Mouse (Mus musculus) urinary bladder, postnatal 14 days (tissue): ENCODE measurements around the gene Hcar2.
A peak's percentile ranks its signal among the peaks of the same experiment; 100 is the strongest.

Experiments used
- DNase-seq: peaks from one replicate; pipeline ENCODE4 v3.0.0; 2021; ENCODE audit warnings: low spot score

The Hcar2 gene

DNA sequence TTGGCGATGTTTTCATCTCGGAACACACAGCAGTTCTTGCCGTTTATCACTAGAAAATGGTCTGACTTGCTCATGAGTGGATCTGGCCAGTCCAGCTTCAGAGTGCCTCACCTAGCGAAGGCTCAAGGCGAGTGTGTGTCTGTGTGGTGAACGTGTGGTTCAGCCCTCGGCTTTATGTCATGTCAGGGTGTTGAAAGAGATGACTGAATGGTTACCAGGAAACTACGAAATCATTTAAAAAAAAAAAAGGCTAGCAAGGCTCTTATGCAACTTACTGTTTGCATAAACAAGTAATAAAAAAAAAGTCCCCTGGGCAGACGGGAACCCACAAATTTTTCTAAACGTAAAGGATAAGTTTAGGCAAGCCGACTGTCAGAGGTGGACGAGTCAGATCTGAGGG is at the start of gene Hcar2:
TSS of gene Hcar2 (minus strand) at position 135 of the 400 bp plus-strand sequence.
- DNase-seq = no peak

DNA sequence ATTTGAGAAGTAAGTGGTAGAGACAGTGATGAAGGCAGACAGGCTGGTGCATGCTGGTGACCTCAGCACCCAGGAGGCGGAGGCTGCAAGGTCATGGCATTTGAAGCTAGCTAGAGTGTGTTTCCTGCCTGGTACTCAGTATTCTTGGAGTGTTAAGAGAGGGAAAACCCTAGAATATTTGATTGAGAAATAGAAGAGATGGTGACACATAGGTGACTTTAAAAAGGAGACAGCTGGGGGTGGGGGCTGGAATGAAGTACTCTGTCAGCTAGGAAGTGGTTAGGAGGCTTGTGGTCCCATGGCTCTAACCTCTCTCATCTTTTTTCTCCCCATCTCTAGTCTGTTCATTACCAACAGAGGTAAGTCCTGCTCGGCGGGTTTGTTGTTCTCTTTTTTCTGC is 49.6 kb upstream of the Hcar2 start:
- DNase-seq = no peak

DNA sequence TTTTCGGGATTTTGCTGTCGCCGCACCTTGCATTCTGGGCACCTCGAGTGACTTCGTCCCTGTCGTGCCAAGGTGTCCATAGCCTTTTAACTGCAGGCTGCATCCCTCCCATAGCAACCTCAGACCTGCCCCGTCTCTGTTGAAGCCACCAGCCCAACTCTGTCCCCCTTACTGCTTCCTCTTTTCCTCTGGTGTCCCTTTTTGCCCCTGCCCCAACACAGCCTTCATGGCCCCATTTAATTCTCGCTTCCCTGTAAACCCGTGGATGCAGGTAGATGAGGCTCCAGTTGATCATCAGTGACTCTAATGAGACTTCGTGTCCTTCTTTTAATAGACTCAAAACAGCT is 42.3 kb upstream of the Hcar2 start:
- no peak for DNase-seq

DNA sequence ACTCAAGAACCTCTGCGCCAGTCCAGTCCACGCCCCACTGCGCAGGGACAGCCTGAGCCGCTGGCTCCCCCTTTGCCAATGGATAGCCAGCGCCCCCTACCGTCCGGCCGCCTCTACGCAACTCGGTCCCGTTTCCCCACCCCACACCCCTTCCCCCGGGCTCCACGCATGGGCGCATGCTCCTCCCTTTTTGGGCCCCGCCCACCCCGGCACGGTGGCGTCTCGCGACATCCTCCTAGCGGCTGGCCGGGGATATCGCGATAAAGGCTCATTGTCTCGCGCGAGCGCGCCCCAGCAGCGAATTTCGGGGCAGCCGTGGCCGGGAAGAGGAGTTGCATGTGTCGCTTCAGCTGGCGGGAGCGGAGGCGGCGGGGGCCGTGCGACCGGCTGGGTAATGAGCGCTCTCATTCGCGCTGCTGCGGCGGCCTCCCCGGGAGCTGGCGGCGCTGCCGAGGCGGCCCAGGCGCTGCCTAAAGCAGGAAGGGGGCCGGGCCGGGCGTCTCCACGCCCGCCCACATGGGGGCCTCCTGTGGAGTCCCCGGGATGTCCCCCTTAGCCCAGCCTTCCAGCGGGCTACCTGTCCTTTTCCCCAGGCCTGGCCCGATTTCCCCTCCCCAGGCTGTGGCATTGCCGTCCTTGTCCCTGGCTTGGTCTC is 41.8 kb upstream of the Hcar2 start, which contains the start of gene Denr:
TSS of gene Denr (plus strand) at position 200 of the 655 bp plus-strand sequence.
- DNase-seq = peak; percentile 100

DNA sequence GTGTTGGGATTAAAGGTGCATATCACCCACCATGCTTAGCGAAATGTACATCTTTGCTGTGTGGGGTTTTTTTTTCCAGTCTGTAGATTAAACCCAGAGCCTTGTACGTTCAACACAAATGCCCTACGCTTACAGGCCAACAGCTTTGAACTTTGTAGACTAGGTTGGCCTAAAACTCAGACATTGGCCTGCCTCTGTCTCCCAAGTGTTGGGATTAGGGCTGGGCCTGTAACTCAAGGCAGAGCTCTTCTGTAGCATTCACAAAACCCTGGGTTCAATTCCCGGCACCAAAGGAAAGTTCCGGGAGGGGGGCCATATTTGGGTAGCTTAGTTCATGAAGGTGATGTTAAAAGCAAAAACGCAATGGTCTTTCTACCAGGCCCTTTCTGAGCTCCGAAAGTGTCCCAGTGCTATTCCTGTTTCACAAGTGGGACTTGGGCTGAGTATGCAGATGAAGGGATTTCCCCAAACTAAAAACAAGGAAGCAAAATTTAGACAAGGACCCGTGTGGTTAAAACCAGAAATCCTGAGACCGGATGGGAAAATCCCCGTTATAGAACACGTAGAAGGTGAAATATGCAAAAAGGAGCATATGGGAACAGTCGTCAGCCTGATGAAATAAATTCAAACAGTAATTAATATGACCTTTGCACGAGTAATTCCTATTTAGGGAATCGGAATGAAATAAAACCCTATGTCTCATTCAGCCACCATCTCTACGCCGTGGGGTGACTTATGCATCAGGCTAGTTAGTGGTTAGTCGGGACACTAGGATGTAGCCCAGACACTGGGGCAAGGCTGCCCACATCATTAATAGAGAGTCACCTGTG is 41.1 kb upstream of the Hcar2 start:
- DNase-seq = no peak

DNA sequence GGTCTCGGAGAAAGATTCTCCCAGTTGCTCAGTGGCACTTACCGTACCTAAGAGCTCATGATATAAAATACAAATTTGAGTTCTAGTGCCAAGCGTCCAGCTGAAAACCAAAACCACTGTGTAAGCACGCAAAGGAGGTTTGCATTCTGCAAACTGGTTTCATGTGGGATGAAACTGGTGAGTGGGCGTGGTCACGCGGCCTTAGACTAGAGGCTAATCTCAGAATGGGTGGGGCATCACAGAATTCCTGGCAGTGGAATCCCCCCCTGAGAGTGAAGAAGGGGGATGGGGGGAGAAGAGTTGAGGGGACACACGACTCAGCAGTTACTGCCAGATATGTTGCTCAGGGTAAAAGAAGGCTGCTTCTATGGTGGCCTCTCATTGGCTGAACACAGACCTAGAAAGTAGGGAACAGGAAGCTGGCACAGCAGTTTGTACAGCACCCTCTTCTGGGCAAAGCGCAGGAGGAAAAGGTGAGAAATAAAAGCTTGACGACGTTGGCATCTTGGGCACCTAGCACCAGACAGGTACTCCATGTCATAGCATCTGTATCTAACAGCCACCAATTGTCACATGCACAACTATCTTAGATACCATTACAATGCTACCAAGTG is 38.9 kb upstream of the Hcar2 start:
- DNase-seq = no peak

DNA sequence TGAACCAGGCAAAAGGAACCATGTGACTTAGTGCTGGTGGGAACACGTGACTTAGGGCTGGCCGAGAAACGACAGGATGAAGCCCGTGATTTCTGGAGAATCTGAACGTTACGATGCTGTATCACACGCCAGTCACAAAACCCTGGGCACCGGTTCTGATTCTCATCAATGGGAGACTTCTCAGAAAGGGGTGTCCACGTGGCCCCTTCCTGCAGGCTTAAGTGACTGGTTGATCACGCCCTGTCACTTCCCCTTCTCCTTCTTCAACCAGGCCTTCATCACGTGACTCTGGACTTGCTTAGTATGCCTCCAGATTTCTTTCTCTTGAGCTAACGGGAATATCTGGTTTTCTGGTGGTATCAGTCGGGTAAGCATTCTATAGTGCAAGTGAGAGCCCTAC is 32.1 kb upstream of the Hcar2 start:
- DNase-seq = no peak

DNA sequence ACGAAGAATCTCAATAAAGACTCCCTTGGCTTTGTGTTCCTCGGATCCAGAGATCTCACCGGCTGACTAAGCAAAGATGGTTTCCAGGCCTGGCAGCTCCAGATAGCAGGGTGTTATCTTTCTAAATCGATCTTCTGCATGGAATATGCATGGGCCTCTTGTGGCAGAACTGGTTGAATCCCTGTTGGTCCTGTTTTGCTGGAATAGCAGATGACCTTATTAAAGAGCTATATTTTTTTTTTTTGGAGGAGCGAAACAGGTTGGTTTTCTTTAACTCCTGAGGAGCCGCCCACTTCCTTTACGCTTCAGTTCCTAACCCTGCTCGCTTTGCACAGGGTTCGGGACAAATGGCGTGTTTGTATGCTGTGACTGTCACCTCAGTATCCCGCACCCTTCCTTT is 31.1 kb upstream of the Hcar2 start:
- peak; percentile 62 for DNase-seq

DNA sequence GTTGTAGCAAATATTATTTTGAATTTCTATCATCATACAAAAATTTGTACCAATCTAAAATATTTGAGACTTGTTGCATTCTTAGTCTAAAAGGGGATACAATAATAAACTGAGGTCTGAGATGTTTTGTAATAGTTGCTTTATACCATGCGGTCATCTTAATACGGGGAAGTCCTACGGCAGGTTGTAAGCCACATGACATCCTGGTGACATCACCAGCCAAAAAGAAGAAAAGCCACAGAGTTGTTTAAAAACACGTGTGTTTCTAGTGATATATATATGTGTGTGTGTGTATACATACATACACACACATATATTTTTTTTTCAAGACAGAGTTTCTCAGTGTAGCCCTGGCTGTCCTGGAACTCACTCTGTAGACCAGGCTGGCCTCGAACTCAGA is 28.2 kb upstream of the Hcar2 start:
- no peak for DNase-seq

DNA sequence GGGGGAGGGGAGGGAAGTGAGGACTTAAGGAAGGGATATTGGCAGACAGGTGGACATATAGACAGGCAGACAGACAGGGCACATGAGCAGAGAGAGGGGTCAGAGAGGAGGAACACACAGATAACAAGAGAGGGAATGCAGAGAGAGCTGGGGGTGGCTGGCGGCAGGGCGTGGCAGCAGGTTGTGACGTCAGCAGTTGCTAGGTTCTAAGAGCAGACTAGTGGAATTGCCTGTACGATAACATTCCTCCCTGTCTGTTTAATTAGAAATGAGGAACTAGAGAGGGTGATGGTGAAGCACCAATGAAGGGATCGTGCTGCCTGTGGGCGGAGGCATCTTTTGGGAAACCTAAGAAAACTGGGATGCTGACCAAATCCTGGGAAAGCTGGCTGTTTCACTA is 26.4 kb upstream of the Hcar2 start:
- peak; percentile 47 for DNase-seq

DNA sequence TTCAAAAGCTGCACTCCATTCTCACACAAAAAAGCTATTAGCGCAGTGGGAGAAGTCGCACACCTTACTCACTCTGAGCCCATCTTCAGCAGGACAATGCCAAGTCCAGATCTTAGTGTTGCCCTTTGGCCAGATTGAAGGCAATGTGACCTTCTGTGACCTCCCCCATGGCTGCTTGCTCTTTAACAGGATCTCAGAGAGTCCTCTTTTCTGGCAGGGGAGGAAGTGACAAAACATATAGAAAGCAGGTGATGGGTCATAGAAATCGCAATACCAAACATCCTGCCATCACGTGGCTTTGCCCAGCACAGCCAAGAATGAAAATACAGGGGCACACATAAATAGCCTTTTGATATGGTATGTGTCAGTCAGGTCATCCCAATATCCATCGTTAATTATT is 25.7 kb upstream of the Hcar2 start:
- no peak for DNase-seq

DNA sequence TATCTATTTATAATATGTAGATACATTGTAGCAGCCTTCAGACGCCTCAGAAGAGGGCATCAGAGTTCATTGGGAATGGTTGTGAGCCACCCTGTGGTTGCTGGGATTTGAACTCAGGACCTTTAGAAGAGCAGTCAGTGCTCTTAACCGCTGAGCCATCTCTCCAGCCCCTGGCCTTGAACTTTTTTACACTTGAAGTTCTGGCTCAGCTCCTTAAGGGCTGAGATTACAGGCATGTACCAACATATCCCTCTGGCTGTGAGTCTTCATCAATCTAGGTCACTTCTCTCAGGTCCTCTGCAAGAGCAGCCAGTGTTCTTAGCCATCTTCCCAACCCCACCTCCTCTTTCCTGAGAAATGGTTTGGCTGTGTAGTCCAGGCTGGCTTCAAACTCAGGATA is 25.0 kb upstream of the Hcar2 start:
- DNase-seq = no peak

DNA sequence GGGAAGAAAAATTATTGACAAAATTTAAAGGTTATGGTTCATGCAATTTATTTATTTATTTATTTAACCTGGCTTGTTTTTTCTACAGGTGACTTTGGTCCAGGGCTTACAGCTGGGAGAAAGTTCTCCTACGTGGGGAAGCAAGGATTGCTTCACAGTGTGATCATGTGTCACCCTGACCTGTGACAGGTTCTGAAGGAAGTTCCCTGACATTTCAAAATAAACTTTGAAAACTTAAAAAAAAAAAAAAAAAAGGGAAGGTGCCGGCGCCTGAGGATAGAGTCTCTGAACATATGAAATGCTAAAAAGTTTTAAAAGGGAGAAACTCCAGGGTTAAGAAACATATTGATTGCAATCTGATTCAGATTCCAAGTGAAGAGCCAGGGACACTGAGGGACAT is 21.1 kb upstream of the Hcar2 start:
- no peak for DNase-seq

DNA sequence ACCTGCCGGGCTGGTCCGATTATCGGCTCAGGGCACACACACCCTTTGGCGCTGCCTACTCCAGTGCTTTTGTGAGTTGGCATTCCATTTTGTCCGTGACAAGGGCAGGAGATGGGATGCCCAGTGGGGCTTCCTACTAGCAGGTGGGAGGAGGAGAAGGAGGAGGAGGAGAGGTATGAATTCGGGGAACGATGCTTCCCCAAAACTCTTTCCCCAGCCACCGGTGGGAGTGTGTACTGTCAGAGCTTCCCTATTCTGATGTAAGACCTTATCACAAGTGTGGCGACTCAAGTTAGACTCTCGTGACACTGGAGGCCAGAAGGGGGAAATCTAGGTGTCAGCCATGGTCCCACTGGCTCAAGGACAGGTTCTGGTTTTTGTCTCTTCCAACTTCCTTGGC is 19.0 kb upstream of the Hcar2 start:
- no peak for DNase-seq

DNA sequence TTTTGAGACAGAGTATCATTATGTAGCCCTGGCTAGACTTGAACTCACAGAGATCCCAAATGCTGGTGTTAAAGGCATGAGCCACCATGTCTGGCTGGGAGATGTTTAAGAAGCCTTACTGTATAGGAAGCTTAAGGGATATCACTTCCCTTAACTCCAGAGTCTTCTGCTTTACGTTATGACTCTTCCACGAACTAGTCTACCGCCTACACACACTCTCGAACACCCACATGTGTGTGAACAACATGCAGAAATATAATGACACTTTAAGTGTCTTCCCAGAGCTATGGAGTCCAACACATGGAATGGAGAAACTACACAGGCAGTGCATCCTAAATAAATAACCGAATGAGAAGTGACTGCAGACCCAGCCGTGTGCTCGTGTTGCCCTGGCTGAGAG is 18.6 kb upstream of the Hcar2 start:
- no peak for DNase-seq

DNA sequence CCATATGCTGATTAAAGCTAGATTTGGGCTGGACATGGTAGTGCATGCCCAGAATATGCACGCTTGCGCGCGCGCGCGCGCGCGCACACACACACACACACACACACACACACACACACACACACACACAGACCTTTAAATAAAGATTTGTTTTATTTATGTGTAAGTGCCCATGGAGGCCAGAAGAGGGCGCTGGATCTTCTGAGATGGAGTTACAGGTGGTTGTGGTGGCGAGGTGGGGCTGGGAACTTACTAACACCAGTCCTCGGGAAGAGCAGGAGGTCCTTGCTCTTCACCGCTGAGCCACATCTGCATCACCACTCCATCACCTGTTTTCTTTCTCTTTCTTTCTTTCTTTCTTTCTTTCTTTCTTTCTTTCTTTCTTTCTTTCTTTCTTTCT is 15.5 kb upstream of the Hcar2 start:
- DNase-seq = no peak

DNA sequence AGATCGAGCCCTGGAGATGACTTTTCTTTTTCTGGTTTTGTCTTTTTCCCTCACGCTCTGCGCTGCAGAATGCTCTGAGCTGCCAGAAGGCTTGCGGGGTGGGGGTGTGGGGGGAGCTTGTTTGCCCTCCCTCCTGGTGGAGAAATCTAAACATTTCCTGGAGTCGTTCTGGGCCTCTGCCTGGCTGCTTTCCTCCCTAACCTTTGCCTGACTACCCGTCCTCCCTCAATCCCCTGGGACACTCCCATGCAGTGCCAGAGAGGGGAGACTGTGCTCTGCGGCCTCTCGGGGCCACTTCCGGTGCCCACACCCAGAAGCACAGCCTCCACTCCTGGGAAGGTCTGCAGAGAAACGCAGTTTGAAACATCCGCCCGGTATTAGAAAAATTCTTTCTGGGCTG is 14.6 kb upstream of the Hcar2 start, which contains the start of gene Hcar1:
TSS of gene Hcar1 (minus strand) at position 93 of the 400 bp plus-strand sequence.
- peak; percentile 57 for DNase-seq

DNA sequence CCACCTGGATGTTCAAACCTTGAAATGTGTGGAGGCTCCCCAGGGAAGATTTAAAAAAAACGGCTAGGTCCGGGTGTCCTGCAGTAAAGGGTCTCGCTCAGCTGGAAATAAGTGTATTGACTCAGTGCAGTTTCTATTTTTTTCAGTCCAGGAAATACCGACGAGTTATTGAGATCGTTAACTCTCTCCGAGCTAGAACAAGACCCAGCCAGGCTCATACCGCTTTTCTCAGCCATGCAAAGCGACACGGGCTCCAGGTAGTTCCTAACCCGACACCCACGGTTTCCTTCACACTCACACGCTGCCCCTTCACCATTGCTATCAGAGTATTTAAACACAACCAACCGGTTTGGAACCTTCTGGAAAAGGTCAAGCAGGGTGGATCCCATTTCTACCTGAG is 12.8 kb upstream of the Hcar2 start:
- no peak for DNase-seq

DNA sequence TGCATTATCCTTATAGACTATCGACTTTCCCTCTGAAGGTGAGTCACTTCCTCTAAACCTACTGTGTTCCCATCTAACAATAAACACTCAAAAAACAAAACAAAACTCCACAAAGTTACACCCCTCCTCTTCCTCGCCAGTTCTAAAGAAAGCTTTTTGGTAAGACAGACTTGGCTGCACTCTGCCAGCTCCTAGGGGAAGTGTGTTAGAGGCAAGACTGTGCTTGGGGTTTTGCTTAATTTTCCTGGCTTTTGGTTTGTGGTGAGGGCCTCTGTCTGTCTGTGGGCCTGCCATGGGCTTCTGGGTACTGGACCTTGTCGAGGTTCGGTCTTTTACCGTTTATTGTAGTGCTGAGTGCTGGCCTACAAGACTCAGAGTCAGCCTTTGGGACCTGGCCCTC is 8.9 kb upstream of the Hcar2 start:
- no peak for DNase-seq

DNA sequence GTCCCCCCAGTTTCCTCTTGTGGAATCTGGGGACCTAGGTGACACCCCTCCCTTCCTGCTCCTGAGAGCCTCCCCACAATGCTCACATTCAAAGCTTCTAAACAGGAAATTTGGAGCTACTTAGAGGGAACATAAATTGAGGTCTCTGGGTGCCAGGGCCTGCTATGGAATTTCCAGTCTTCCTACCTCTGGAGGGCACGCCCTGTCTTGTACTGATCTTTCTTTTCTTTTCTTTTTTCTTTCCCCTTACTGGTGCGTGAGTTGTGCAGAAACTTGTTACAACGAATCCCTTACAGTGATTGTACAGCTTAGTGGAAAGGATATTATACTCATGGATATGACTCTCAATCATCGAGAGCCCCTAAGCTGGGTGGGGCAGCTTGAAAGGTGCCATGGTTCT is 4.3 kb upstream of the Hcar2 start:
- DNase-seq = no peak

DNA sequence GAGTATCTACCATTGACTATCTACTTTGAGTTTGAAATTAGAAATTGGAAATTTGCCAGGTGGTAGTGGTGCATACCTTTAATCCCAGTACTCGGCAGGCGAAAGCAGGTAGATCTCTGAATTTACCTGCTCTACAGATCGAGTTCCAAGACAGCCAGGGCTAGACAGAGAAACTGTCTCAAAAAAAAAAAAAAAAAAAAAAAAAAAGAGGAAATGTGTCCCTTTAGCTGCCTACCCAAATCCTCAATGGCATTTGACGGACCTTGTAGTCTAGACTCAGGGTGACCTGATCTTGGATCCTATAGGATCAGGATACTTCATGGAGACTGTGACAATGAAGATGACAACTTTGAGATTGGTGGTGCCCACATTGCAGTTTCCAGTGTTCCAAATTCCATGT is 1.2 kb upstream of the Hcar2 start:
- DNase-seq = no peak

DNA sequence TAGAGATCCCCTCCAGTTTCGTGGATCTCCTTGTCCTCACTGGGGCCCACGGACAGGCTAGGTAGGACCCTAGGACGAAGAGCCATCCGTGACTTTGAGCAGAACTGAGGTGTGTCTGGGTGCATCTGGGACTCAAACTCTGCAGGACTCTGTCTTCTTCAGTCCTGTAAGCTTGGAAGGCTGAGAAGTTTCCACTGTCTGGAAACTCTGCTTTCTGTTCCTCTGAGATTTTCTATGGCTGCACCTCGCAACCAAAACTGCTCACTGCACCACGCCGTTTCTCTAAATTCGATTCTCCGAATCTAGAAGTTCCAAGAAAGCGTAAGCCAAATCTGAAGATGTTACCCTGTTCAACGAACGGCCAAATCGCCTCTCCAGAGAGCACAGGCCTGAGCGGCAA is 1.4 kb downstream of the Hcar2 start:
- no peak for DNase-seq
